Mouse (Mus musculus): ENCODE data around the gene Zer1.
"Not testable (repeated sequence)": the region's sequence is repeated elsewhere in the genome, so short reads cannot be mapped to it uniquely, and the experiment has no call there.

Gene Zer1

GRCm38 (mm10) chr2:30124472-30125274 lies at the start of gene Zer1:
Gene Zer1, minus strand, starts transcription at chr2:30124585.
- peak; percentile 93 for DNase-seq (ENCODE audit: extremely low spot score, low spot score)

- no peak for DNase-seq (ENCODE audit: extremely low spot score, low spot score)
These were observed 49.3 kb upstream of the Zer1 start for GRCm38 (mm10) chr2:30173541-30174240.

DNA sequence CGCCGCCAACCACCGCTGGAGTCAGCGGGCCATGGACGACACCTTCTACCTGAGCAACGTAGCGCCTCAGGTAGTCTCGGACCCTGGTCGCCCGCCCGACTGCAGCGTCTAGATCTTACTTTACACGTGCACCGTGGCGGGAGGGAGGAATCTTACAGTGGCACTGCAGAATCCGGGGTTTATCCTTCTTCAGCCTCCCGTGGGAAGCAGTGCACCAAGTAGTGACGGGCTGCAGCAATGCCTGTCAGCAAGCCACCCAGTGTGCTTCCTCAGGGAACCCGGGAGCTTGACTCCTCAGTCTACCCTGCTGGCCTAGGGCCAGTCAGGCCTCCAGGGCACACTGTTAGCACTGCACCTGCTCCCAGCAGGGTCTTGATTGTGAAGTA lies 47.6 kb upstream of the Zer1 start:
- DNase-seq (ENCODE audit: extremely low spot score, low spot score), result no peak

GRCm38 (mm10) chr2:30171371-30171996 lies 47.1 kb upstream of the Zer1 start, which contains the start of gene Endog:
Gene Endog, plus strand, starts transcription at chr2:30171493.
- peak; percentile 83 for DNase-seq (ENCODE audit: extremely low spot score, low spot score)

- DNase-seq (ENCODE audit: extremely low spot score, low spot score), result no peak
These were observed 42.3 kb upstream of the Zer1 start for GRCm38 (mm10) chr2:30166677-30167076.

DNA sequence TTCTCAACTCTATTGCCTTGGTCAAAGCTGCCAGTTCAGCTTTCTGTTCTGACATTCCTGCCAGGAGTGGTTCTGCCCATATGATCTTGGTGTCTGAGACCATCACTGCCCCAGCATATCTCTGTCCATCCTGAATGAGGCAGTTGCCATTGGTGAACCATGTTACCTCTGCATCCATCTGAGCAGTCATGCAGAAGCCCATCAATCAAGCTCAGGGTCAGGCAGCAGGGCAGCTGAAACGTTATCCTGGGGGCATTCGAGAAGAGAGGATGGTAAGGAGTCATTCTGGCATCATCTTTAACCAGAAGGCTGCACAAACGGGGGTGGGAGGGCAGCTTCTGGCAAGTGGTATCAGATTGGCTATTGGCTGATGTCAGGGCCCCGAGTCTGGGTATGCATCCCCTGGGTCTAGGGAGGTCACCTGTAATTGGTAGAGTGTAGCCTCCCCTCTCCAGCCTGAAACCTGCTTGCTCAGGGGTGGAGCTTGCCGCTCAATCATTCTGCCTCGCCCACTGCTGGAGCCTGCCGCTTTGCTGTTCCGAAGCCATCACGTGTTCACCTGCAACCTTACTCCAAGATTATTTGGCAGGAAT lies 40.1 kb upstream of the Zer1 start:
- no peak for DNase-seq (ENCODE audit: extremely low spot score, low spot score)

DNA sequence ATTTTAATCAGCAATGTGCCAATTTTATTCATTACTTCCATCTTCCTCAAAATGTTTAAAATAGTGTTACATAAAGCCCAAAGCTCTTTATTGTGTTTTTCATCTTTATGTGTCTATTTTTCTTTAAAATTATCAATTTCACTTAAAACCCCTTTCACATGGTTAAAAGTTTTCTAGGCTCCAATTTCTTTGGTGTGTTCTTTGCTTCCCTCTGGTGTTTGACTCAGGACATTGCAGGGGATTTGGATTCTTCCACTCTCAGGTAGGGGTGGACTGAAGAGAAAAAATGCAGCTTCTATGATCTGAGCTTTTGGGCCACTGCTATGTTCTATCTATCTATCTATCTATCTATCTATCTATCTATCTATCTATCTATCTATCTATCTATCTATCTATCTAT lies 37.4 kb upstream of the Zer1 start:
- no peak for DNase-seq (ENCODE audit: extremely low spot score, low spot score)

GRCm38 (mm10) chr2:30159871-30160270 lies 35.5 kb upstream of the Zer1 start:
- DNase-seq (ENCODE audit: extremely low spot score, low spot score), result not testable (repeated sequence)

GRCm38 (mm10) chr2:30152616-30153015 lies 28.2 kb upstream of the Zer1 start:
- no peak for DNase-seq (ENCODE audit: extremely low spot score, low spot score)

- no peak for DNase-seq (ENCODE audit: extremely low spot score, low spot score)
These were observed 27.5 kb upstream of the Zer1 start for GRCm38 (mm10) chr2:30151840-30152239.

DNA sequence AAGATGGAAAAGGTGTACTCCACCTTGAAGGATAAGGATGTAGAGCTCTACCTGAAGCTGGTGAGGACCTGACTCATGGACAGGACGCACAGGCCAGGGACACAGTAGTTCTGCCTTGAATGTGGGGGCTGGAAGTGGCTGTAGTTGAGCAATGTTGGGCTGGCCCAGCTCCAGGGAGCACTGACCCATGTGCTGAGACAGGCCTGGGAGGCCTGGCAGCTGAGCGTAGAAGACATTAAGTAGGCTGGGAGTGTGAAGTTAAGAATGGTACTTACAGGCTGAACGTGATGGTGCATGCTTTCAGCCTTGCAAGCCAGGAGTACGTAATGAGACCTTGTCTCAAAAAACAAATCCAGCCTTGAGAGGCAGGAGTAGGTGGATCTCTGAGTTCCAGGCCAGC lies 23.1 kb upstream of the Zer1 start:
- DNase-seq (ENCODE audit: extremely low spot score, low spot score), result no peak

DNA sequence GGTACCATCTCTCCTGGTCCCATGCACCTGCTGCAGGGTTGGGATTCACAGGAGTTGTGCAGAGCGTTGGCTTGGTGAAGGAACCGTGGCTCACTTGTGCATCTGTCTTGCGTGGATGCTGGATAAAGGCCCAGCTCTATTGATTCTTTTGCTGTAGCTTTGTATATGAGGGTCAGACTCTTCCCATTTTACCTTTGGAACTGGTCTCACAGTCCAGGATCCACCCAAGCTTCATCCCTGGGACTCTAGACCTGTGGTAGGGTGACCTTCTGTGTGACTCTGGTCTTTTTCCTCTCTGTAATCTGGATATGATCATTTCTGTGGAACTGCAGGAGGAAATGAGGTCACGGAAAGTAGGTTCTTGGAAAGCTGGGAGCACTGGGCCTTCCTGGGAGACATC lies 20.1 kb upstream of the Zer1 start:
- no peak for DNase-seq (ENCODE audit: extremely low spot score, low spot score)

GRCm38 (mm10) chr2:30140021-30140420 lies 15.6 kb upstream of the Zer1 start:
- DNase-seq (ENCODE audit: extremely low spot score, low spot score), result not testable (repeated sequence)

DNA sequence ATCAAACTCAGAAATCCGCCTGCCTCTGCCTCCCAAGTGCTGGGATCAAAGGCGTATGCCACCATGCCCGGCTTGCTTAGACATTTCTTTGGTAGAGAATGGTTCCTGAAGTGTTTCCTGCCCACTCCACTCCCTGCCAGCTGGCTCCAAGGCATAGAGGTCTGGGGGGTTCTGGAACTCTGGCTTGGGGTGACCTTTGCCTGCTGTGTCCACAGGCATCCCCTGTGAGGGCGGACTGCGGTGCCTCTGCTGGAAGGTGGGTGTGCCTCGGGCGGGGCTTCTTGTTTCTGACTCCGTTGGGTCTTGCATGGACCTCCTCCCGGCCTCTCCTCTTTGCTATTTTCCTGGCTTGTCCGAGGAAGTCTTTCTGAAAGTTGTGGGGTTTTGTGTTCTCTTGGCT lies 12.1 kb upstream of the Zer1 start:
- DNase-seq (ENCODE audit: extremely low spot score, low spot score), result no peak

DNA sequence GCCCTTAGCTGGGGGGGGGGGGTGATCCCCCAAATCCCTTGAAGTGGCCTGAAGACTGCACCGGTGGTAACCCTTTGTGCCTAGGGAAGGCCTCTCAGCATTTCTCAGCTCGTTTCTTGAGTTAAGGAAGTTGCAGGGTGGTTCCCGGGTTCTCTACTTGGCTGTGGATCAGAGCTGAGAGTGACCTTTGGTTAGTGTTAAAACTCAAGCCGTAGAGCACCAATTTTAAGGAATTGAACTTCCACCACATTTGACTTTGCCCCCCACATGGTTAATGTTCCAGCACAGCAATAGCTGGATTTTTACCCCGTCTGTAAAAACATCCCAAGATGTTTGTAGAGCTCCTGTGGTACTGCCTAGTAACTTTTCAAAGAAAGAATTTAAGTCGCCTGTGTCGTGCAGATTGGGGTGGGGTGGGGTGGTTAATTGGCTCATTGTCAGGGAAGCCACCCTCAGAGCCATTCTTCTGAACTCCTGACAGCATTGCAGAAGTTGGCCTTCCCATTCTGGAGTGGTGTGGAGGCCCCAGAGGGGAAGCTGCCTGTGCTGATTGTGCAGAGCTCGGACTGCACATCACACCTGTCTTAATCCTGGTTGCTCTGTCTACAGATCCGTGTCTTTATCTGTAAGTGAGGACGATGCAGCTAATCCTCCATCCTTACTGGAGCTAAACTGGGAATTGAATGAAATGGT lies 10.7 kb upstream of the Zer1 start:
- no peak for DNase-seq (ENCODE audit: extremely low spot score, low spot score)

DNA sequence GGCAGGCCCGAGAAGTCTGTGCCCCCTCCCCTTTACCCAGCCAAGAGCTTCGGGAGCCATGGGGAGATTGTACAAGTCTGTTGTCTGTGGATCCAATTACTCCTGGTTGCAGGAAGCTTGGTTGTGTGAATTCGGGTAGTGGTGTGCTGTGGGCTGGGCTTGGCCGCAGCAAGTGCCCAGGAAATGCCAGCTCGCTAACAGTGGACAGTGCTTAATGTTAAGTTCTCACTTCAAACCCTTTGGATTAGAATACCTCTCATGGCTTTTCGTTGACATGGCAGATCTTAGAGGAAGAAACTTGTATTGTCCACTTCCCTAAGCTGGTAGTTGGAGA lies 10.0 kb upstream of the Zer1 start:
- DNase-seq (ENCODE audit: extremely low spot score, low spot score), result no peak

GRCm38 (mm10) chr2:30133613-30134377 lies 9.4 kb upstream of the Zer1 start, which contains the start of gene Tbc1d13:
Gene Tbc1d13, plus strand, starts transcription at chr2:30133746.
- DNase-seq (ENCODE audit: extremely low spot score, low spot score), result peak; percentile 98

GRCm38 (mm10) chr2:30132801-30133612 lies 8.6 kb upstream of the Zer1 start:
- DNase-seq (ENCODE audit: extremely low spot score, low spot score), result no peak

- DNase-seq (ENCODE audit: extremely low spot score, low spot score), result not testable (repeated sequence)
These were observed 6.9 kb upstream of the Zer1 start for GRCm38 (mm10) chr2:30131240-30131639.

DNA sequence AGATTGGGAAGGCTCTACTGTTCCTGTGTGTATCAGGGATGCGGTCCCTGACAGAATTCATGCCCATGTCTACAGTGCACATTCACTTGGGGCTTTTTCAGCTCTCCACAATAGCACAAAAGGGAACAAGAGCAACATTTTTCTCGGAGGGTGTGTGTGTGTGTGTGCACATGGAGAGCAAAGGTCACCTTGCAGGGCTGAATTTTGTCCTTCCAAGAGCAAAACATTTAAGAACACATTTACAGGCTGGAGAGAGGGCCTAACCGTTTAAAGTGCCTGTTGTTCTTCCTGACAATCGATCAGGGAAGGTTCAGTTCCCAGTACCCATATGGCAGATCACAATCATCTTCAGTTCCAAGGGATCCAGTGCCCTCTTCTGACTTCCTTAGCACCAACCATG lies 5.8 kb upstream of the Zer1 start:
- DNase-seq (ENCODE audit: extremely low spot score, low spot score), result no peak
